Mouse (Mus musculus): ENCODE data around the gene Plxnd1.

DNA sequence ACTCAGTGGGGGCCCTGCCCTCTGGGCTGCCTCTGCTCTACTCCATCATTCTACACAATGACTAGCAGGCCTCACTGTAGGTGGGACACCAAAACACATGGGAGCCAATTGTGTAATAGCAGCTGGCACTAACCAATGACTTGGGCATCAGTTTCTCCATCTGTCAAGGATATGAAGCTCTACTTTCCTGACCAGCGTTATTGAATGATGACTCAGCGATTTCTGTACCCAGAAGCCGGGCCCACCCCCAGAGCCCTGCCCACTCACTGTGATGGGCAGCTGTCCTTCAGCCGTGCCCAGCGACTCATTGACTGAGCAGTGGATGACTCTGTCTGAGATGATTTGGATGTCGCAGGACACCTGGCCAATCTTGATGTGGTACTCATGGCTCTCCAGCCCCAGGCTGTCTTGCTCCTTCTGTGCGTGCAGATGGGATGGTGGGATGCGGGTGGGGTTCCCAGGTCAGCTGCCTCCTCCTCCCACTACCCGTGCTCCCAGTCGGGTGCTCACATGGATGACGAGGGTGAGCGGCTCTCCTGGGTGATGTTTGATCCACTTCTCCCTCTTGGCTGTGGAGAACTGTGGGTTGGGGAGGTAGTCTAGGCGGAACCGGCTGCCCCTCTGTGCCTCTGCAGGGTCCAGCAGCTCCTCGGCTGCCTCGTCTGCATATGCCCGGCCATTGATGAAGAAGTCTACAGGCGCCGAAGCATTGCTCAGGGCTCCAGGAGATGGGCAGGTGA is 28.4 kb downstream of the Plxnd1 start:
- TF ChIP-seq CTCF (IDR thresholded peaks at IDR 0.05; ENCODE audit: extremely low read depth, insufficient read length, insufficient replicate concordance, low read depth, low read length) = no peak
- TF ChIP-seq POLR2A (IDR thresholded peaks at IDR 0.05; ENCODE audit: low read depth, low read length) = no peak; the same call in 1 of the 2 replicates

All from small intestine, adult 2 months (tissue).